Mouse (Mus musculus): ENCODE data around the gene Gskip. TPM values are rescaled to one million over a fixed set of nuclear protein-coding genes. Genes with fewer than 3 reads are reported as not detected.

The Gskip gene
- polyA plus RNA-seq, 1 experiment from 2014 or later = 20.2 TPM

DNA sequence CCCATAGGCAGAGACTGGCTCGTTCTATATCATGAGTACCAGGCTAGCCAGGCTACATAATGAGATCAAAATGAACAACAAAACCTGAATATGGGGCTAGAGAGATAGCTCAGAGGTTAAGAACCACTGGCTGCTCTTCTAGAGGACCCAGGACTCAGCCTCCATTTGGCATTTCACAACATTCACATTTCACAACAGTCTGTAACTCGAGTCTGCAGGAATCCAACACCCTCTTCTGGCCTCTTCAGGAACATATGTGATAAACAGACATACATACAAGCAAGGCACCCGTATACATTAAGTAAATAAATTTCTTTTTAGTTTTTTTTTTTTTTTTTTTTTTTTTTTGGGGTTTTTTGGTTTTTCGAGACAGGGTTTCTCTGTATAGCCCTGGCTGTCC lies 3.9 kb downstream of the Gskip start:
- Histone ChIP-seq H3K36me3 (peaks cover 34% of the 10 kb centered on the region), H3K4me2 (no peak overlapping the region), H3K4me1 (peaks cover 15% of the 10 kb centered on the region), H3K4me3 (no peak overlapping the region), H3K27me3 (replicated peaks) (no peaks in the 10 kb centered on the region), H3K9ac (no peak overlapping the region), H3K9me3 (no peaks in the 10 kb centered on the region), H3K27ac (replicated peaks) (no peak overlapping the region)
- WGBS = 86% methylated on average over 4 of the region's 4 CpGs
- ATAC-seq (ENCODE audit: extremely low read depth, insufficient number of reproducible peaks, low FRiP score, low TSS enrichment) = no peak

DNA sequence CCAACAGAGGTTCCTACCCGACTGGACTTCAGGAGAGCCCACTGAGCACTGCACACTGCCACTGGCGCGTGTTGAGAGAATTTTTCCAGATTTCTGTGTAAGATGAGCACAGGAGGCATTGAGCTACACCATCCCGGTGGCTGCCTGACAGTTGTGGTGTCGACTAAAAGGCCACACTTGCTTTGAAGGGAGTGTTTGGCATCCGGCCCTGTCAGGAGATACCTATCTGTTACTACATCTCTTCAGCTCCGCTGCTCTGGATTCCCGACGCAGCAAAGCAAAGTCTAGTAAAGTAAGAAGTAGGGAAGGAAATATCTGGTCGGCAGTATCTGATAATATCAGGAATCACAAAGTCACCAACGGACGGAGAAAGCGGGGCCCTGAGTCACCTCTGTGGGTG lies 4.8 kb downstream of the Gskip start:
- ATAC-seq (ENCODE audit: extremely low read depth, insufficient number of reproducible peaks, low FRiP score, low TSS enrichment) = no peak
- WGBS = 84% methylated on average over 13 of the region's 13 CpGs
- H3K4me3 ChIP-seq = no peak overlapping the region
- H3K9ac ChIP-seq = no peak overlapping the region
- peaks cover 43% of the 10 kb centered on the region for H3K36me3 ChIP-seq
- H3K4me2 ChIP-seq = no peak overlapping the region
- no peaks in the 10 kb centered on the region for H3K27me3 ChIP-seq (replicated peaks)
- peaks cover 11% of the 10 kb centered on the region for H3K4me1 ChIP-seq
- no peak overlapping the region for H3K27ac ChIP-seq (replicated peaks)
- no peaks in the 10 kb centered on the region for H3K9me3 ChIP-seq

- Histone ChIP-seq H3K27me3 (replicated peaks) (no peaks in the 10 kb centered on the region), H3K36me3 (peaks cover 49% of the 10 kb centered on the region), H3K27ac (replicated peaks) (no peak overlapping the region), H3K9ac (no peak overlapping the region), H3K4me3 (no peak overlapping the region), H3K9me3 (no peaks in the 10 kb centered on the region), H3K4me2 (no peak overlapping the region), H3K4me1 (no peaks in the 10 kb centered on the region)
- ATAC-seq (ENCODE audit: extremely low read depth, insufficient number of reproducible peaks, low FRiP score, low TSS enrichment) = no peak
- 92% methylated on average over 2 of the region's 2 CpGs for WGBS
Measured at GRCm38 (mm10) chr12:105694021-105694420, 9.4 kb downstream of the Gskip start.

DNA sequence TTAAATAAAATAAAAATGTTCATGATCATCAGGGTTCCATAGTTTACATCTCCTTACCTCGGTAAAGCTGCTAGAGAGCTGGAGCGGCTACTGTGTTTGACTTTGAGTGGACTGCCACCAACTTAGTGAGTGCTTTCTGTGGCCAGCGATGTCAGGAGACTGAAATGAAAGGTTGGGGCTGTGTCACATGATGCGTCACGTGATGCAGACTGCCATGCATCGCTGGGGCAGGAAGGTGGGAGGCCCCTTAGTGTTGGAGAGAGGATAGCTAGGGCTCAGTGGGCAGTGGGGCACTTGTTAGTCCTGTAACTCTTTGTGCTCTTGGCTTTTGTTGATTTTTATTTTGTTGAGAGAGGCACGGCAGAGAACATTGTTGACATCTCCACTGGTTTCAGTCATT lies 11.2 kb downstream of the Gskip start:
- Histone ChIP-seq H3K27me3 (replicated peaks) (no peaks in the 10 kb centered on the region), H3K4me3 (no peak overlapping the region), H3K4me2 (no peak overlapping the region), H3K9ac (no peak overlapping the region), H3K27ac (replicated peaks) (no peak overlapping the region), H3K4me1 (no peaks in the 10 kb centered on the region), H3K36me3 (peaks cover 48% of the 10 kb centered on the region), H3K9me3 (no peaks in the 10 kb centered on the region)
- 74% methylated on average over 7 of the region's 7 CpGs for WGBS
- ATAC-seq (ENCODE audit: extremely low read depth, insufficient number of reproducible peaks, low FRiP score, low TSS enrichment) = no peak

- Histone ChIP-seq H3K4me3 (no peak overlapping the region), H3K27me3 (replicated peaks) (no peaks in the 10 kb centered on the region), H3K4me2 (no peak overlapping the region), H3K9me3 (no peaks in the 10 kb centered on the region), H3K4me1 (no peaks in the 10 kb centered on the region), H3K27ac (replicated peaks) (no peak overlapping the region), H3K9ac (no peak overlapping the region), H3K36me3 (peaks cover 44% of the 10 kb centered on the region)
- WGBS = 87% methylated on average over 8 of the region's 8 CpGs
- no peak for ATAC-seq (ENCODE audit: extremely low read depth, insufficient number of reproducible peaks, low FRiP score, low TSS enrichment)
Measured at GRCm38 (mm10) chr12:105697104-105697780, 12.6 kb downstream of the Gskip start.

DNA sequence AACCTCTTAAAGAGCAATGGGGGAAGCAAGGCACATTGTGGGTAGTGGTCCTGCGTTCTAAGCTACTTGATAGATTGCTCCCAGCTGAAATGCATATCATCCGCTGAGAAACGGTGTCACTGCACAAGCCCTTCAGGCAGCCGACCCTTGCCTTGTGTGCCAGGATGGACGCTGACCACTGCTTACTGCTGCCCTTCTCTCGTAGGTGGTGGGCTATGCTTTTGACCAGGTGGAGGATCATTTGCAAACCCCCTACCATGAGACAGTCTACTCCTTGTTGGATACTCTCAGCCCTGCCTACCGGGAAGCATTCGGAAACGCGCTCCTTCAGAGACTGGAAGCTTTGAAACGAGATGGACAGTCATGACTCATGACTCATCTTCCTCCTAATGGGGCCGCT lies 15.8 kb downstream of the Gskip start:
- Histone ChIP-seq H3K4me3 (no peak overlapping the region), H3K27ac (replicated peaks) (no peak overlapping the region), H3K4me1 (peaks cover 3% of the 10 kb centered on the region), H3K4me2 (no peak overlapping the region), H3K27me3 (replicated peaks) (no peaks in the 10 kb centered on the region), H3K9ac (no peak overlapping the region), H3K9me3 (no peaks in the 10 kb centered on the region), H3K36me3 (peaks cover 26% of the 10 kb centered on the region)
- ATAC-seq (ENCODE audit: extremely low read depth, insufficient number of reproducible peaks, low FRiP score, low TSS enrichment) = no peak
- WGBS = 89% methylated on average over 12 of the region's 12 CpGs

- ATAC-seq (ENCODE audit: extremely low read depth, insufficient number of reproducible peaks, low FRiP score, low TSS enrichment) = peak; percentile 93
- H3K36me3 ChIP-seq = peaks cover 5% of the 10 kb centered on the region
- WGBS = 12% methylated on average over 22 of the region's 22 CpGs
- H3K4me1 ChIP-seq = peaks cover 8% of the 10 kb centered on the region
- peak within 1 kb of the TSS; percentile 17 for H3K4me3 ChIP-seq
- H3K27me3 ChIP-seq (replicated peaks) = peaks cover 3% of the 10 kb centered on the region; the same call in 1 of the 2 replicates
- H3K27ac ChIP-seq (replicated peaks) = no peak within 1 kb of the TSS
- peak within 1 kb of the TSS; percentile 56 for H3K4me2 ChIP-seq
- H3K9ac ChIP-seq = no peak within 1 kb of the TSS
- H3K9me3 ChIP-seq = no peaks in the 10 kb centered on the region
Measured at GRCm38 (mm10) chr12:105705799-105706487, 21.3 kb downstream of the Gskip start, which contains the start of gene Ak7. Ak7 (plus strand) TSS chr12:105705976.

DNA sequence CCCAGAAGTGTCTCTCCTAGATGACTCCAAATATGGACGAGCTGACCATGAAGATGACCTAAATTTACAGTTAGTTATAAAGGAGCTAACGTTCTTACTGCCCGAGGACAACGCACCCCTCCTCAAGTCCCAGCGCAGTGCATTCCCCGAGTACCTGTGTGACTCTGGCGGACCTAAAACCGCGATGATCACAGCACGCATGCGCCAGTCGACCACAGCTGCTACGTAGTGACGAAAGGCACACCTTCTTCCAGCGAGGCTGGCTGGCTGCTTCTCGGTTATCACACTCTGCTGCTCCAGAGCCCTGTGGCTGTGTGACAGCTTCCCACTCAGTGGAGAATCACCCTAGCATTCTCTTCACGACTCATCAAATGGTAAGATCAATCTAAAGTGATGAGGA lies 34.0 kb downstream of the Gskip start:
- peak overlapping the region; percentile 32; the same call in 1 of the 2 replicates for H3K4me3 ChIP-seq
- H3K27ac ChIP-seq (replicated peaks) = no peak overlapping the region
- no peaks in the 10 kb centered on the region for H3K36me3 ChIP-seq
- no peak overlapping the region for H3K9ac ChIP-seq
- no peak for ATAC-seq (ENCODE audit: extremely low read depth, insufficient number of reproducible peaks, low FRiP score, low TSS enrichment)
- no peaks in the 10 kb centered on the region for H3K9me3 ChIP-seq
- H3K4me2 ChIP-seq = peak overlapping the region; percentile 56
- H3K4me1 ChIP-seq = no peaks in the 10 kb centered on the region
- 48% methylated on average over 17 of the region's 17 CpGs for WGBS
- peaks cover 4% of the 10 kb centered on the region; the same call in 1 of the 2 replicates for H3K27me3 ChIP-seq (replicated peaks)

GRCm38 (mm10) chr12:105720196-105720595 lies 35.6 kb downstream of the Gskip start:
- Histone ChIP-seq H3K9me3 (no peaks in the 10 kb centered on the region), H3K27me3 (replicated peaks) (peaks cover 4% of the 10 kb centered on the region; the same call in 1 of the 2 replicates), H3K9ac (no peak overlapping the region), H3K4me1 (no peaks in the 10 kb centered on the region), H3K27ac (replicated peaks) (no peak overlapping the region), H3K4me2 (no peak overlapping the region), H3K36me3 (no peaks in the 10 kb centered on the region), H3K4me3 (no peak overlapping the region)
- ATAC-seq (ENCODE audit: extremely low read depth, insufficient number of reproducible peaks, low FRiP score, low TSS enrichment) = no peak
- 72% methylated on average over 3 of the region's 3 CpGs for WGBS

- H3K9ac ChIP-seq = no peak overlapping the region
- peaks cover 4% of the 10 kb centered on the region; the same call in 1 of the 2 replicates for H3K27me3 ChIP-seq (replicated peaks)
- ATAC-seq (ENCODE audit: extremely low read depth, insufficient number of reproducible peaks, low FRiP score, low TSS enrichment) = no peak
- H3K36me3 ChIP-seq = no peaks in the 10 kb centered on the region
- H3K9me3 ChIP-seq = no peaks in the 10 kb centered on the region
- no peak overlapping the region for H3K27ac ChIP-seq (replicated peaks)
- 57% methylated on average over 14 of the region's 14 CpGs for WGBS
- H3K4me2 ChIP-seq = no peak overlapping the region
- H3K4me3 ChIP-seq = no peak overlapping the region
- H3K4me1 ChIP-seq = no peaks in the 10 kb centered on the region
Measured at GRCm38 (mm10) chr12:105721452-105722132, 37.0 kb downstream of the Gskip start.

- H3K9ac ChIP-seq = no peak overlapping the region
- WGBS = 3% methylated on average over 5 of the region's 5 CpGs
- H3K4me2 ChIP-seq = no peak overlapping the region
- H3K9me3 ChIP-seq = no peaks in the 10 kb centered on the region
- H3K27me3 ChIP-seq (replicated peaks) = peaks cover 4% of the 10 kb centered on the region; the same call in 1 of the 2 replicates
- ATAC-seq (ENCODE audit: extremely low read depth, insufficient number of reproducible peaks, low FRiP score, low TSS enrichment) = no peak
- H3K4me3 ChIP-seq = no peak overlapping the region
- no peaks in the 10 kb centered on the region for H3K4me1 ChIP-seq
- H3K27ac ChIP-seq (replicated peaks) = no peak overlapping the region
- no peaks in the 10 kb centered on the region for H3K36me3 ChIP-seq
Measured at GRCm38 (mm10) chr12:105722657-105723056, 38.0 kb downstream of the Gskip start.
